Mouse (Mus musculus) gastrocnemius, adult 18-20 months (tissue): Measurements from ENCODE around the gene Cep128. TPM values are rescaled to one million over a fixed set of nuclear protein-coding genes. Genes with fewer than 3 reads are reported as not detected.
A peak's percentile ranks its signal among the peaks of the same experiment; 100 is the strongest.
"Not testable (repeated sequence)": the region's sequence is repeated elsewhere in the genome, so short reads cannot be mapped to it uniquely, and the experiment has no call there.

Experiments
- DNase-seq: peaks from one replicate; pipeline ENCODE4 v3.0.0; 2021; ENCODE audit warnings: low spot score
- total RNA-seq, 2 experiments: library from RNA; stranded (reverse); gene quantifications; 2 replicates each; pipeline ENCODE4 v1.2.3; 2021

The Cep128 gene
- total RNA-seq, 2 experiments from 2014 or later = 0.64 to 0.81 TPM

- DNase-seq = no peak
Observed at GRCm38 (mm10) chr12:91063337-91064015, 320.7 kb downstream of the Cep128 start.

- DNase-seq = no peak
Observed at GRCm38 (mm10) chr12:91062681-91063080, 321.5 kb downstream of the Cep128 start.

GRCm38 (mm10) chr12:91059704-91060318, 324.4 kb downstream of the Cep128 start:
- no peak for DNase-seq

- no peak for DNase-seq
Observed at GRCm38 (mm10) chr12:91056885-91057284, 327.3 kb downstream of the Cep128 start.

- DNase-seq = no peak
Observed at GRCm38 (mm10) chr12:91052301-91052700, 331.9 kb downstream of the Cep128 start.

DNA sequence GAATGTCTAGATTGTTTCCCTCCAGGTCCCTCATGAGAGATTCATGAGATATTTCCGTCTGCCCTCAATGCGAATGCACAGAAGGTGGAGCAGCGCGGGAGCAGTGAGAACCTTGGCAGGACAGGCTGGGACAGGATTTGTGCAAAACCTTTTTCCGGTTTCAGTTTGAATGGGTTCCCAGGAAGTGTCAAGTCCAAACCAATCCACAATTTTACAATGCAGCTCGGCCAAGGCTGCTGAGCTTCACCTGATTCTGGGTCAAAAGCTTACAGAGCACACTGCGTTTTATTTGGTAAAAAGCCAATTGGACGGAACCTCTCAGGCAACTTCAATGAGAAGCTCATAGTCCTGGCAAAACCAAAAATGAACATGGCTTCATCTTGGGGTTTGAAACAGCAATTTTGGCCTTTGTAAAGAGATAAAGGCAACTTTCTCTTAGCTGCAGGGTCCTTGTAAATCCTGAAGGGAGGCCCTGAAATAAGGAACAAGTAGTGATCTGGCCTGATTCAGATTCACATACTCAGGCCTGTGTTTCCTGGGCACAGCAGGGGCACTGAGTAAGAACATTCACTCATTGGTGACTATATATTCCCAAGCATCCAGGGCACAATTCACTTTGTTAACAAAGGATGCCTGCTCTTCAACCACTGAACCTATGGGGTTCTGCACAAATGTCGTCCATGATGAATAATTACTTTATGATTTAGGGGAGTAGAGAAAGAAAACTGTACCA, 333.4 kb downstream of the Cep128 start:
- DNase-seq = peak; percentile 15

DNA sequence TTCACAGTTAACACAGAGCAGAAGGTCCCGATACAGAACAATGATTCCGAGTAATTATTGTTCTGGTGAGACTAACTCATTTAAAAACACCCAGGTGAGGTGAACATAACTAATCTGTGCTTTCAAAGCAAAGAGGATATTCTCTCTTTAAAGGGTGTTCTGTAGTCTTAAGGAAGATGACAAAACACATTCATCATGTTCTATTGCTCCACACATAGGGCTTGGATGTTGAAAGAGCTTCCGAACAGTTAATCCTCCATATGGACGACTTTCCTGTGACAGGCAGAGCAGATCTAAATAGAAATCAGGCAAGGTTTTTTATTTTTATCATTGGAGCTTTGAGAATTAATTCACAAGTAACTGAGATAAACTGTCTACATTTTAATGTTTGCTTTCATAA, 342.8 kb downstream of the Cep128 start:
- no peak for DNase-seq

DNA sequence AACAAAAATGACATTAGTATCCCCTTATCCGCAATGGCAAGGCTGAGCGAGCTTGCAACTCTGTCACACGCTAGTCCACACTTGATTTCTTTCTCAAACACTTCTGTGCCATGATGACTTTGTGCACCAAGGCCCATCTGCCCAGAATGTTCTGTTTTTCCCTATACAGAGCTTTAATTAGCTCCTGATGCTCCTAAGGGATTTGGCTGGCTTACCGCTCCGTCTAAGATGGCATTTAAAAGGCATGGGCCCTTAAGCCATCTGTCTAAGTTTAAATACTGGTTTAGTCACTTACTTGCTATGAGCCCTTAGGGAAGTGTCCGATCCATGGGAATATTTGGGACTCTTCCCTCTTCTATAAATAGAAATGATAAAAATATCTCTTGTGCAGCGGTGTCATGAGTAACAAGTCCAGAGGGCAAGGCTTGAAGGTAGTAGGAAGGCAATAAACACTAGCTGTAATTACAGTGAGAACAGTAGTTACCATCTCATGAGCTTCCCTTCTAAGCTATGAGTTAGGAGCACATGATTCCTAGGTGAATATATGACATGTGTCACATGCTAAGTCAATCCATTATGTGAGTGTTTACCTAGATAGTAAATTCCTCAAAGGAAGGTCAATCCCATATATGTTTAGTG, 343.8 kb downstream of the Cep128 start:
- DNase-seq = peak; percentile 50

DNA sequence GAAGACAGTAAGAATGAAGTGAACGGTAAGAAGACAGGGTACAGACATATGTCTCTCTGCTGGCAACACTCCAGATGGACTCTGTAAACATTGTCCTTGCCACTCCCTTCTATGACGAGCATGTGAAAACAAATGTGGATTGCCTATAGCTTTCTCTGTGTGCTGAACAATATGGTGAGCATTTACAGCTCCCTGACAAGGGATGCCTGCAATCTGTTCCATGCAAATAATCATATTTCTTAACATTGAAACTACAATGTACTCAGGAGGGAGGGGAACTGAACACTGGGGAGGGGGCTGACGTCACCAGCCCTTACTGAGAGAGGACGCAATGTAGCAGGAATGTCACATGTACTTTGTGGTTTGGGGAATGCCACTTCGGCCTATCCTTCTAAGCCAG, 355.1 kb downstream of the Cep128 start:
- DNase-seq = no peak

- no peak for DNase-seq
Observed at GRCm38 (mm10) chr12:91027681-91028080, 356.5 kb downstream of the Cep128 start.

DNA sequence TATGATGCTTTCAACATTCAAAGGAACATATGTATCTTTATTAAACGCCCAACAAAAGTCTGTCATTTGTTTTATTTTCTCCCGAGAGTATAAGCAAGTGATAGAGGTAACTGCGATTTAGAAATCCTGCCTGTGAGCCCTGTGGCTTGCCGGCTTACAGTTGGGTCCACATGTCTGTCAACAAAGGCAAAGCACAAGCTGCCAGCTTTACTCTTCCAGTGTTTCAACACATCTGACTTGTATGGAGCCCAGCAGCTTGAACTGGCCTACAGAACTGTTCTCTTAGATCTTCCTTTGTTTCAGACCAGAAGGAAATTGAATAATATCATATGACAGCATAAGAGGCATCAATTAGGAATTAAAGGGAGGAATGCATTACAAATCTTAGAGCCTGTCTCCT, 357.1 kb downstream of the Cep128 start:
- DNase-seq = no peak

DNA sequence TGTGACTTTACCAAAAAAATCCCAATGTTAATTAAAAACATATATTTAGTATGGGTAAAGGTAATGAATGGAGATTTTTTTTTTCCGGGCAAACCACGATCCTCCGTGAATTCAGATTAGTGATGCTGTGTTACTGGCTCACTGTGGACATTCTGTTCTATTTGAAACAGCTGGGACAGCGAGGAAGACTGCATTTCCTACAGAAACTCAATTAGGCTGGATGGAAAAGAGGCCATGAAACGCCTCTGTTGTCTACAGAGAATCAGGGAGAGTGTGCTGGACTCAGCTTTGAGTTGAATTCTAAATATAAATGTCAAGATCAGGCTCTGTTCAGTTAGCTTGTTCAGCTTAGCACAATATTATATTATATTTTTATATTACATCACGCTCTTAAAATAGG, 369.1 kb downstream of the Cep128 start:
- DNase-seq = no peak

- DNase-seq = no peak
Observed at GRCm38 (mm10) chr12:91013043-91013442, 371.2 kb downstream of the Cep128 start.

DNA sequence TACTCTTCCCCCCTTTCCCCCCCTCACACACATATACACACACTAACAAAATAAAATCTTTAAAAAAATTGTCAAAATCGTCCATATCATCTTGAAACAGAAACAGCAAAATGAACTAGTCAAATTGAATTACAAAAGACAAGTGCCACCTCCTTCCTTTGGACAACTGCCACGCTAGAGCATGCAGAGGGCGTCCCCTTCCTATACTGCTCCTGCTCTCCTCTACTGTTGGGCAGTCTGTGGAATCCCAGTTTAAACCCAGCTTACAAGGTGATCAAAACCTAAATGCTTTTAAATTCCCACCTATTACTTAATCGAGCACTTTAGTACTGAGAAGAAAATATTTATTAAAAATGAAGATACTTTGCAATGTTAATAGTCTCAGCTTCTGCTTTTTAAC, 372.0 kb downstream of the Cep128 start:
- DNase-seq = no peak

GRCm38 (mm10) chr12:91008736-91009135, 375.5 kb downstream of the Cep128 start:
- no peak for DNase-seq

- no peak for DNase-seq
Observed at GRCm38 (mm10) chr12:91008170-91008569, 376.0 kb downstream of the Cep128 start.

- DNase-seq = no peak
Observed at GRCm38 (mm10) chr12:90997539-90997938, 386.7 kb downstream of the Cep128 start.

DNA sequence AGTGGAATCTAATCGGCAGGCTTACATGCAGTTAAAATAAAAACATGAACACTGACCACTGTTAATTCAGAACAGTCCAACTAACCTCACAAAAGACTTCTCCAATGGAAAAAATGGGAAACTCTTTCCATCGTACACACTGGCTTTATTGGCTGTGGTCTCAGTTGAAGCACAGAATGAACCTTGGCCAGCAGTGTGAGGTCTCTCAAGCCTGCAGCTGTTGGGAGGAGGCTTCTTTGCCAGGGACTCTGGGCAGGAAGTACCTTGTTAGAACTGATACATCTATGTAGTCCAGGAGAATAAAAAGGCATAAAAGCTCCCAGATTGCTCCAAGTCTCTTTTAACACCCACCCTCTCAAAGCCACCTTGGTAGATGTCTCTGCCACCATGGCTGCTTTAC, 390.9 kb downstream of the Cep128 start:
- peak; percentile 46 for DNase-seq

DNA sequence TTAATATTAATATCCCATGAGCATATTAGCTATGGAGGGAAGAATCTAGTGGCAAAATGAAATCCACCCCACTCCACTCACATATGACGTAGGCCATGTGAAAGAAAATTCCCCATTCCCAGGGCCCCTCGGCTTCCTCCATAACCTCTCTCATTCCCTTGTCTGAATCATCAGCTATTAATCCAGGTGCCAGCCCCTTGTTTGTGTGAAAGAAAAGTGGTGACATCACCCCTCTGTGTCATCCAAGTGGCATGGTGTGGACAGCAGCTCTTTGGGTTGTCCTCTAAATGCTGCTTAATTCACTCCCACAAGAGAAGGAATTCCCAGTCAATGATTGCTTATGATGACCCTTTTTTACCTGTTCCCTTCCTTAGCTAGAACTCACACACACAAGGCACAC, 396.4 kb downstream of the Cep128 start:
- DNase-seq = no peak

- DNase-seq = no peak
Observed at GRCm38 (mm10) chr12:90987259-90987658, 396.9 kb downstream of the Cep128 start.

- no peak for DNase-seq
Observed at GRCm38 (mm10) chr12:90982018-90982417, 402.2 kb downstream of the Cep128 start.

DNA sequence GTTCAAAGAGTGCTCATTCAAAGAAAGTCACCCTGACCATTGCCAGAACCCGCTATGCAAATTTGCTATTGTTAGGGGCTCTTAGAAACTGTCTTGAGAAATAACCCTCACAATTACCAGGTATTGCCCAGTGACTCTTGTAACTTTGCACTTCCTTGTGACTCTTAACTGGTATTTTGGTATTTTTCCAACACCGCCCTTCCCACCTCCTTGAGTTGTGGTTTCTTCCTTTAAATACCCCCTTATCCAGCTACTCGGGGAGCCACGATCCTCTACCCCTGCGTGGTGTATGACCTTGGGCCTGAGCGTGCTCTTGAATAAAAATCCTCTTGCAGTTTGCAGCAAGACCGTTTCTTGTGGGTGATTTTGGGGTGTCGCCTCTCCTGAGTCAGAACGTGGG, 407.8 kb downstream of the Cep128 start:
- DNase-seq = not testable (repeated sequence)
